Mouse (Mus musculus) megakaryocyte, embryonic 14.5 days (primary cell): ENCODE data around the gene Chd1l. TPM values are rescaled to one million over a fixed set of nuclear protein-coding genes. Genes with fewer than 3 reads are reported as not detected.

Experiments
- H3K27me3 ChIP-seq: replicated peaks from 2 replicates; pipeline ENCODE3; 2012; ENCODE audit warnings: inconsistent platforms
- H3K36me3 ChIP-seq: replicated peaks from 2 replicates; pipeline ENCODE3; 2012; ENCODE audit warnings: low read length, inconsistent platforms, mixed read lengths
- H3K4me1 ChIP-seq: 2 replicates; pipeline ENCODE4 v1.6.1; 2012; ENCODE audit warnings: inconsistent platforms
- H3K4me3 ChIP-seq: replicated peaks from 2 replicates; pipeline ENCODE3; 2012; ENCODE audit warnings: moderate library complexity, mild to moderate bottlenecking, inconsistent platforms
- H3K9me3 ChIP-seq: 2 replicates; pipeline ENCODE4 v1.6.1; 2012; ENCODE audit warnings: inconsistent platforms
- FLI1 ChIP-seq: IDR thresholded peaks from 2 replicates; pipeline ENCODE4 v1.6.1; 2012; ENCODE audit warnings: low read length, inconsistent platforms, mixed read lengths
- GATA1 ChIP-seq: IDR thresholded peaks from 3 replicates; pipeline ENCODE4 v1.6.1; 2012; ENCODE audit warnings: mixed read lengths, low read length, inconsistent platforms, borderline replicate concordance
- polyA plus RNA-seq: library from polyadenylated mRNA; stranded (reverse); fragments of >175 nt; gene quantifications from 2 replicates; pipeline ENCODE4 v1.2.3, GENCODE M21; 2012; ENCODE audit warnings: low replicate concordance; ENCODE audit not compliant: insufficient read depth

Chd1l gene
- polyA plus RNA-seq: 3.5 TPM in 1 of 2 replicates, not detected in the other

DNA sequence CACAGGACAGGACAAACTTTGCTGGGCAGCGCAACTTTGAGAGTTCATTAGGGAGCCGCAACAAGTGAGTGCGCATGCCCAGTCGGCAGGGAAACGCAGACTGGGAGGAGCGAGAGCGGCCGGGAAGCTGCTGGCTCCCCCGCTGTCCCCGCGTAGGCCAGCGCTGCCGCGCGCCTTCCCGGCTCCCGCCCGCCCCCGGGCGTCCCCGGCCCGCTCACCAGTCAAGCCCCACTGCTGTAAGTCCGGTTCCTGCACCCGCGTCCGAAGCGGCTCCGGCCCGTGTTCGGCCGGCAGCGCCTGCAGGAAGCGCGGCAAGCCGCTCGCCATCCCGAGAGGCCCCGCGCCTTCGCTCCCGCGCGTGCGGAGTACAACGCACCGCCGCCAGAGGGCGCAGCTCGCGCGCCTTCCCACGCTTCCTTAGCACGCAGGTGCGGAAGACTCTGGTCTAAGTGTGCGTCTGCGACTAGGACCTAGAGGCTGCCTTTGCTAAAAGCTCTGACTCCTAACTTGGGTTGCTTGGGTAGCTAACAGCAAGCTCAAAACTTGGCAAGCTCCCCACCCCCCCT, at the start of gene Chd1l:
TSS of gene Chd1l (minus strand) at position 359 of the 566 bp plus-strand sequence.
- no peaks in the 10 kb centered on the region for H3K9me3 ChIP-seq
- H3K4me3 ChIP-seq: peak within 1 kb of the TSS; percentile 97
- H3K36me3 ChIP-seq: no peaks in the 10 kb centered on the region
- TF ChIP-seq FLI1 (no peak), GATA1 (no peak)
- H3K4me1 ChIP-seq: peaks cover 25% of the 10 kb centered on the region
- peaks cover 3% of the 10 kb centered on the region for H3K27me3 ChIP-seq

DNA sequence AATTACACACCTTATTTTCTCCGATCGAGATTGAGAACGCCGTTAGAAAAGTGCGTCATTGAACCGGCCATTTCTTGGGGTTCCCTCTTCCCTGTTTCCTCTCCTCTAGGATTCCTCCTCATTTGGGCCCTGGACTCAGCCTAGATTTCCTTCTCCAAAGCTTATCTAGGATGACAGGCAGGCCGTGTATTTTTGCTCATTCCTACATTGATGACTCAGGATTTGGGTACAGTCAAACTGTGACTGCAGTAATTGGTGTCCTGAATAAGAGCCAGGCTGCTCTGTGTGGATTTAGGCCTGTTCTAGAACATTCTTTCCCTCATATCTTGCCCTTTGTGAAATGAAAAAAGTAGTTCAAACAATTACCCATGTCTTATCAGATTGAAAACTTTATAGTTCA, 49.7 kb upstream of the Chd1l start:
- TF ChIP-seq GATA1 (no peak), FLI1 (no peak)

DNA sequence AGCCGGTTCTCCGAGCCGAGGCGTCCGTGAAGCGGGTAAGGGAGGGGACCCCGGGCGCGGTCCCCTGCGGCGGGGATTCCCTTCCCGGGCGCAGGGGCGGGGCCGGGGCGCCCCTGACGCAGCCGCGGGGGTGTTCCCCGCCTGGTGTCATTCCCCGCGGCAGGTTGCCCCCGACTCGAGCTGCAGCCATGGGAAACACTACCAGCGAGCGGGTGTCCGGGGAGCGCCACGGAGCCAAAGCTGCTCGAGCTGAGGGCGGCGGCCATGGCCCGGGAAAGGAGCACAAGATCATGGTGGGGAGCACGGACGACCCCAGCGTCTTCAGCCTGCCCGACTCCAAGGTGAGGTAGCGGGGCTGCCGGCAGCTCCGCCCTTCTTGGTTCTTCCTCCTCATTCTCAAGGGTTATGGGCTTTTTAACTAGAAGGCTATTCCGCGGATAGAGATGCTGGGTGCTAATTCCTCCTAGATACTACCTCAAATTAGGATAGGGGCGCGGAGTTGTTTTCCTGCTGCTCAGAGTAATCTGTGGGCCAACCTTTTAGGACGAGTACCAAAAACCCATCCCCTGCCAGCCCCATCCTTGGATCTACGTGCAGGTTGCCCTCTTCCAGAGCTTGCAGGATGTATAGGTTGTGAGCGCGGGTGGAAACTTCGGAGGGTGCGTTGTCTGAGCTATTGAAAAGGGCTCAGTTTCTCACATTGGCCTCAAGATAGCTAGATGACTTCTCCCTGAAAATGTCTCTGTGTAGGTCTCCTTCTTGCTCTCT, 48.6 kb upstream of the Chd1l start:
- Histone ChIP-seq H3K27me3 (no peaks in the 10 kb centered on the region), H3K4me1 (peaks cover 47% of the 10 kb centered on the region), H3K36me3 (peaks cover 24% of the 10 kb centered on the region), H3K4me3 (peak overlapping the region; percentile 99), H3K9me3 (peaks cover 8% of the 10 kb centered on the region)
- no peak for TF ChIP-seq FLI1
- no peak for TF ChIP-seq GATA1

More for the DNA sequence above, 49.7 kb upstream of the Chd1l start:
- Histone ChIP-seq H3K4me1 (peaks cover 52% of the 10 kb centered on the region), H3K27me3 (no peaks in the 10 kb centered on the region), H3K4me3 (peak overlapping the region; percentile 99), H3K36me3 (peaks cover 36% of the 10 kb centered on the region), H3K9me3 (peaks cover 2% of the 10 kb centered on the region; the same call in 1 of the 2 replicates)

DNA sequence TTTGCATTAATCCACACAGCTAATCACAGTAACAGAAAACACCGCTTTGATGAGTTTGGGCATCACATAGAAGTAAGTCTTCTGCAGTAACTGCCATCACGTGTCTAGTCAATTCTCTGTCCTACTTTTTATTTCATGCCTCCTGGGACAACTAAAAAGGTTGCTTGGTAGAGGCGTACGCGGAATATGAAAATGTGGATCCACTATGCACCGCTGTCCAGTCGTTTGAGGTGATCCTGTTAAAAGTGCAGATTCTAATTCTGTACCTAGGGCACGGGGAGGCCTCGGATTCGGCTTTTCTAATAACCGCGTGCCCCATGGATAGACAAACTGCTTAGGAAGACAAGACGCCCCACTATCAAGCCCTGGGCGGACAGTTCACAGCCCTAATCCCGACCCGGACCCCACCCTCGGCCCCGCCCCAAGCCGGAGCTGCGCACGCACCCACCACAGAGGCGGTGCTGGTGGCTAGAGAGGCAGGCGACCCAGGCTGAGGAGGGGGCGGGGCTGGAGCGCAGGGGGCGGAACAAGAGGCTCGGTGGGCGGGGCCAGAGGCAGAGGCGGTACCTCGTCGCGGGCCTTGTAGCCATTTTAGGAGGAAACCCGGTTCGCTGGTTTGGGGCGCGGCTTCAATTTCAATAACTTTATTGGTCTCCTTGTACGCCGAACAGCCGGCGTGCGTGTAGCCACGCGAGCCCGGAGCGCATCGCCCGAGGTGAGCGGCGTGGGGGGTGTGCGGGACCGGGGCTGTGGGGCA, 47.8 kb upstream of the Chd1l start, which contains the start of gene Prkab2:
TSS of gene Prkab2 (plus strand) at position 539 of the 757 bp plus-strand sequence.
- H3K36me3 ChIP-seq: peaks cover 17% of the 10 kb centered on the region
- H3K4me3 ChIP-seq: peak within 1 kb of the TSS; percentile 99
- peaks cover 8% of the 10 kb centered on the region for H3K9me3 ChIP-seq
- H3K4me1 ChIP-seq: peaks cover 46% of the 10 kb centered on the region
- H3K27me3 ChIP-seq: no peaks in the 10 kb centered on the region
- no peak for TF ChIP-seq FLI1
- TF ChIP-seq GATA1: no peak

DNA sequence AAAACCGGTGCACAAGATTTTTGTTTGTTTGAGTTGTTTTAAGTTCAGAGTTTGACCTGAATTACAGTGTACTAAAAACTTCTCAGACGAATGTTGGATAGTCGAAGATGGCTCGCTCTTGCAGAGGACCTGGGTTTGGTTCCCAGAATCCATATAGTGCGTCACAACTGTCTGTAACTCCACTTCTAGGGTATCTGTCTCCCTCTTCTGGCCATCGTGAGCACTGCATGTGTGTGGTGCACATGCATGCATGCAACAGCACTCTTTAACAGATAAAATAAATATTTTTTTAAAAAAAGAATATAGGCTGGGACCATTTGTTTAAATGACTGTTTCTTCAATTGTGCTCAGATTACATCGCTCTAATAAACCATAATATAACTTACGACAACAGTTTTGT, 44.9 kb upstream of the Chd1l start:
- Histone ChIP-seq H3K36me3 (no peaks in the 10 kb centered on the region), H3K4me3 (no peak overlapping the region), H3K9me3 (peaks cover 8% of the 10 kb centered on the region), H3K27me3 (no peaks in the 10 kb centered on the region), H3K4me1 (peaks cover 21% of the 10 kb centered on the region)
- TF ChIP-seq GATA1 (no peak), FLI1 (no peak)

DNA sequence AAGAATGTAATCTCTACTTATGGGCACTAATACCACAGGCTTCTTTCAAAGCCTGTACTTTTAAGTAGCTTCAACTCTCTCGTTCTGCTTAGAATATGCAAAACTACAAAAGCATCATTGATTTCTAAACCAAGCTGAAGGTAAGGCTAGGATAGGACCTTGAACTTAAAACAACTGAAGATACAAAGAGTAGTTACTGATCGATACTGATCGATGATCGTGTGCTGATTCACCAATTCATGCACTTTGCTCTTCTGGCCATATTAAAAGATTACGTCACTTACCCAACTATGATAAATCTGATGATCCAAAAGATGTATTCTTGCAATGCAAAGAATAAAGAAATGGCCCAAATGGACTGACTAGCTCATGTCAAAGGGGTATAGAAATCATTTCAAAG, 43.8 kb upstream of the Chd1l start:
- TF ChIP-seq FLI1: no peak
- no peak for TF ChIP-seq GATA1
- Histone ChIP-seq H3K4me1 (peaks cover 10% of the 10 kb centered on the region), H3K4me3 (no peak overlapping the region)

DNA sequence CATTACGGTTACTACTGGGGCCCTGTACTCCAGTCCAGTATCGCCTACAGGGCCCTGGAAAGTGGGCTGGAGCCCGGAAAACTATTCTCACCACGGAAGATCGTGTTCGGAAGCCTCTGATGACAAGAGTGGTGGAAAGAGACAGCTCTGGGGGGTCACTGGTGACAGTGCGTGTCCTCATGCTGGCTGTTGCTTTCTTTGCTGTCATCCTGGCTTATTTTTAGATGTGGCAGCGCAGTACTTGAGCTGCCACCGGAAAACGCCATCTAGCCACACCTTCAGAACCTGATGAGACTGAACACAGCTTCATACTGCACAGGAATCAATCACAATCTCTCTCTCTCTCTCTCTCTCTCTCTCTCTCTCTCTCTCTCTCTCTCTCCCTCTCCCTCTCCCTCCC, 41.6 kb upstream of the Chd1l start:
- TF ChIP-seq FLI1 (no peak), GATA1 (no peak)
- Histone ChIP-seq H3K36me3 (no peaks in the 10 kb centered on the region), H3K4me1 (no peaks in the 10 kb centered on the region), H3K9me3 (peaks cover 8% of the 10 kb centered on the region), H3K27me3 (no peaks in the 10 kb centered on the region), H3K4me3 (no peak overlapping the region)

More for the DNA sequence above, 43.8 kb upstream of the Chd1l start:
- Histone ChIP-seq H3K9me3 (peaks cover 8% of the 10 kb centered on the region), H3K27me3 (no peaks in the 10 kb centered on the region), H3K36me3 (no peaks in the 10 kb centered on the region)

DNA sequence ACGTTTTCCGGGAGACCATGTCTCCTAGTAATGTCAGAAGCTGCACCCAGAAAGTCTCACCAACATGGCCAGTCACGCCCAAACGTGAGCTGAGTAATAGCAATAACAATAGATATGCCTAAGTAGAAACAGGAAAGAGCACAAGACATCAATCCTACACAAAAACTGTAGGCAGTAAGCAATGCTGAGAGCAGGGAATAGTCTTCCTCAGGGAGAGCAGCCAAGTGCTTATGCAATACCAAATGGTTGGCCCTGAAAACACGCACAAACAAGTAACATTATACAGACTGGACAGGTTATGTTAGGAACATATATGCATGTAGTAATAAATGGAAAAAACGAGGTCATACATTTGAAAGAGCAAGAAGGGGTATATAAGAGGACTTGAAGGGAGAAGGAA, 39.5 kb upstream of the Chd1l start:
- Histone ChIP-seq H3K36me3 (no peaks in the 10 kb centered on the region), H3K27me3 (no peaks in the 10 kb centered on the region), H3K4me3 (no peak overlapping the region), H3K9me3 (peaks cover 3% of the 10 kb centered on the region), H3K4me1 (no peaks in the 10 kb centered on the region)
- TF ChIP-seq FLI1: no peak
- no peak for TF ChIP-seq GATA1

DNA sequence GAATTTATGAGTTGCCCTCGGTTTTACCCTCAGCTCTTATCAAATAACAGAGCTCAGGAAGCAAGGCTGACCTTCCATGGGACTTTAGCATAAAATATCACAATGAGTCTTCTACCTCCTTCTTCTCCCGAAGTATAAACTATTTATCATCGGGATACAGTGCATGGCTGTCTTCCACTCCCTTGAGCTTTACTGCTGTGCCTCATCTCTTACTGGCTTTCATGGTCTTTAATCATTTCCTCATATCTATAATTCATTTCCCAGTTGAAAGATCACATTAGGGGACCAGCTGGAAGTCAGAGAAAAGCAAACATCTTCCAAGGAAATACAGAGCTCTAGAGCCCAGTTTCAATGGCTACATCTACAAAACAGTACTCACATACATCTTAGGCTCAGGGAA, 39.0 kb upstream of the Chd1l start:
- Histone ChIP-seq H3K4me3 (no peak overlapping the region), H3K36me3 (no peaks in the 10 kb centered on the region), H3K9me3 (no peaks in the 10 kb centered on the region), H3K4me1 (no peaks in the 10 kb centered on the region), H3K27me3 (no peaks in the 10 kb centered on the region)
- TF ChIP-seq FLI1 (no peak), GATA1 (no peak)
